Mouse (Mus musculus) hindbrain, embryonic 11.5 days (tissue): ENCODE results near the gene Rnf114. TPM values are rescaled to one million over a fixed set of nuclear protein-coding genes. Genes with fewer than 3 reads are reported as not detected.

Experiments
- ATAC-seq: fragments of 200-750 bp; cut with Nextera tagmentation; 2 replicates; pipeline ENCODE4 v1.8.0; 2017; ENCODE audit warnings: mild to moderate bottlenecking, moderate TSS enrichment, moderate library complexity; ENCODE audit not compliant: low FRiP score
- DNase-seq: peaks from one replicate; pipeline ENCODE4 v3.0.0-alpha.2; 2015; ENCODE audit warnings: low spot score
- H3K27ac ChIP-seq: fragments of 300-500 bp; sonication (generic); 2 replicates; pipeline ENCODE4 v1.5.1; 2014; ENCODE audit warnings: mild to moderate bottlenecking, low read depth, low read length
- H3K27me3 ChIP-seq: fragments of 300-500 bp; sonication (generic); 2 replicates; pipeline ENCODE4 v1.6.1; 2014; ENCODE audit warnings: mild to moderate bottlenecking, low read length, moderate library complexity, mixed read lengths; ENCODE audit not compliant: control insufficient read depth, insufficient read depth
- H3K36me3 ChIP-seq: fragments of 300-500 bp; sonication (generic); 2 replicates; pipeline ENCODE4 v1.6.1; 2014; ENCODE audit warnings: mild to moderate bottlenecking, low read length, moderate library complexity, mixed read lengths; ENCODE audit not compliant: control insufficient read depth, insufficient read depth
- H3K4me1 ChIP-seq: fragments of 300-500 bp; sonication (generic); replicated peaks from 2 replicates; pipeline ENCODE4 v1.6.1; 2014; ENCODE audit warnings: low read length, mixed read lengths; ENCODE audit not compliant: control insufficient read depth, insufficient read depth
- H3K4me2 ChIP-seq: fragments of 300-500 bp; sonication (generic); replicated peaks from 2 replicates; pipeline ENCODE4 v1.6.1; 2014; ENCODE audit warnings: mild to moderate bottlenecking, low read depth, low read length
- H3K4me3 ChIP-seq: fragments of 300-500 bp; sonication (generic); 2 replicates; pipeline ENCODE4 v1.5.1; 2014; ENCODE audit warnings: low read depth, low read length
- H3K9ac ChIP-seq: fragments of 300-500 bp; sonication (generic); 2 replicates; pipeline ENCODE4 v1.6.1; 2014; ENCODE audit warnings: low read depth, low read length
- H3K9me3 ChIP-seq: fragments of 300-500 bp; sonication (generic); 2 replicates; pipeline ENCODE4 v1.6.1; 2016; ENCODE audit warnings: low read length; ENCODE audit not compliant: control insufficient read depth
- WGBS: fragments of 180-500 bp; shearing (Covaris S2); extraction: QIAGEN DNeasy Blood & Tissue Kit; methylation state at CpG from one replicate; pipeline ENCODE4 v1.1.7; 2014; 5-methylcytosine and 5-hydroxymethylcytosine counted together
- polyA plus RNA-seq: library from polyadenylated mRNA; unstranded; fragments of >200 nt; fragmentation: Nextera tagmentation; extraction: Ambion mirVana; gene quantifications from 2 replicates; pipeline ENCODE4 v1.2.1, GENCODE M21; 2014

The Rnf114 gene
- polyA plus RNA-seq, 1 experiment from 2014 or later = 120 TPM

DNA sequence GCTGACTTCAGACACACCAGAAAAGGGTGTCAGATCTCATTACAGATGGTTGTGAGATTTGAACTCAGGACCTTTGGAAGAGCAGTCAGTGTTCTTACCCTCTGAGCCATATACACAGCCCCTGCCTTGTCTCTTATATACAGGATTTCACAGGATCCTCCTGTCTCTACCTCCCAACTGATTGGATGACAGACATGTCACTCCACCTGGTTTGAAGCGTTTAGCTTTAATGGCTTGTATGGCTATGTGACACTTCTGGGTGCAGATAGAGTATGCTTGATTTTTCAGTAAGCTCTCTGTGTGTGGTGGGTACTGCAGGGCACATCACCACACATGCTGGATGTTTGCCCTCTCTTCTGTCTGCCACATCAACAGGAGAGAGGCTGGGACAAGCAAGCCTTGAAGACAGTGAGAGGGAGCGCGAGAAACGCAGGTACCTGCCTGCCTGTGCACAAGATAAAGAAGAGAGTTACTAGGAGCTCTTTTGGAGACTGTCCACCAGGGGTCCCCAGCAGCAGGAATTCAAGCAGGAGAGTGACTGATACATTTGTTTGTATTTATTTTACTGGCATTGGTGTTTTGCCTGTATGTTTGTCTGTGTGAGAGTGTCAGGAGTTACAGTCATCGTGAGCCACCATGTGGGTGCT lies 27.3 kb downstream of the Rnf114 start:
- Histone ChIP-seq H3K9me3 (no peaks in the 10 kb centered on the region), H3K4me2 (no peak overlapping the region), H3K4me1 (no peaks in the 10 kb centered on the region), H3K9ac (no peak overlapping the region), H3K36me3 (peaks cover 12% of the 10 kb centered on the region), H3K27me3 (no peaks in the 10 kb centered on the region), H3K4me3 (no peak overlapping the region), H3K27ac (no peak overlapping the region)
- ATAC-seq (no peak), DNase-seq (no peak)
- 83% methylated on average over 5 of the region's 5 CpGs for WGBS

DNA sequence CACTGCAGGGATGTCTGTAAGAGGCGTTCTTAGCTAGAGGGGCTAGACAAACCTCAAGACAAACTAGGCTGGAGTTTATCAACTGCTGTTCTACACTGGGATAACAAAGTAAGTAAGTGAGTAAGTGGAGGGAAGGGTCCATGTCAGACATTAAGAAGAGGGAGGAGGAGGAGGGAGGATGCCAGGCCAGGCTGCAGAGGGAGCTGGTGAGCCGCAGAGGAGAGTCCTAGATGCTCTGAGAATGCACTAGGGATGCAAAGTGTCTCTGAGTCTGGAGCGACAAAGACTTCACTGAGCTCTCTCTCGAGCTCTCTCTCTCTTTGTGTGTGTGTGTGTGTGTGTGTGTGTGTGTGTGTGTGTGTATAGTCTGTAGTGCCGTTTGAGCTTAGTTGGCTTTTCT lies 35.8 kb downstream of the Rnf114 start:
- Histone ChIP-seq H3K27me3 (no peaks in the 10 kb centered on the region), H3K27ac (no peak overlapping the region), H3K9ac (no peak overlapping the region), H3K4me2 (no peak overlapping the region), H3K4me3 (no peak overlapping the region), H3K9me3 (no peaks in the 10 kb centered on the region), H3K36me3 (no peaks in the 10 kb centered on the region), H3K4me1 (0 out of 2 replicates have a peak, but pooled peaks cover 2% of the 10 kb centered on the region)
- WGBS = 16% methylated on average over 5 of the region's 5 CpGs
- no peak for ATAC-seq
- DNase-seq = peak; percentile 55

DNA sequence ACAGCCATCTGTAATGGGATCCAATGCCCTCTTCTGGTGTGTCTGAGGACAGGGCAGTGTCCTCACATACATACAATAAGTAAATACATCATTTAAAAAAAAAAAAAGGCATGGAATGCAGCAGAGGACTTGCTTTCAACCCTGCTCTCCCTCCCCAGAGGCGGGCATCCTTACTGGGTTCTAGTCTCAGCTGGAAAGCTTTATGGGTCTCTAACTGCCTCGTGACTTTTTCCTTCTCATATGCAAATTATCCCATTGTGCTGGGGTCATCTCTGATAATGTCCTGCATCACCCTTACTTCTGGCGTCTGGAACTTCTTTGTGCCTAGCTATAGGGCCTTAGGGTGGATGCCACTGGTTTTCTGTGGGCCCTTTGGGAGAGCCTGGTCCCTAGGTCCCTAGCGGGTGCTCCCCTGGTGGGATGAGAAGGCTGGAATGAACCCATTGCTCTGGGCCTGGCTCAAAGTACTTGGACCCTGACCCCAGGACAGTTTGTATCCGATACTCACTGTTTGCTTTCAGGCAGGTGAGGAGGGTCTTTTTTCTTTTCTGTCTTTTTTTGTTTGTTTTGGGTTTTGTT lies 37.6 kb downstream of the Rnf114 start:
- H3K4me1 ChIP-seq = 0 out of 2 replicates have a peak, but pooled peaks cover 2% of the 10 kb centered on the region
- no peak overlapping the region for H3K27ac ChIP-seq
- no peak overlapping the region for H3K9ac ChIP-seq
- H3K4me3 ChIP-seq = no peak overlapping the region
- H3K9me3 ChIP-seq = no peaks in the 10 kb centered on the region
- no peaks in the 10 kb centered on the region for H3K36me3 ChIP-seq
- 18% methylated on average over 5 of the region's 5 CpGs for WGBS
- no peak overlapping the region for H3K4me2 ChIP-seq
- ATAC-seq = peak; percentile 45; the same call in 1 of the 2 replicates
- H3K27me3 ChIP-seq = peaks cover under 1% of the 10 kb centered on the region; the same call in 1 of the 2 replicates
- peak; percentile 25 for DNase-seq

DNA sequence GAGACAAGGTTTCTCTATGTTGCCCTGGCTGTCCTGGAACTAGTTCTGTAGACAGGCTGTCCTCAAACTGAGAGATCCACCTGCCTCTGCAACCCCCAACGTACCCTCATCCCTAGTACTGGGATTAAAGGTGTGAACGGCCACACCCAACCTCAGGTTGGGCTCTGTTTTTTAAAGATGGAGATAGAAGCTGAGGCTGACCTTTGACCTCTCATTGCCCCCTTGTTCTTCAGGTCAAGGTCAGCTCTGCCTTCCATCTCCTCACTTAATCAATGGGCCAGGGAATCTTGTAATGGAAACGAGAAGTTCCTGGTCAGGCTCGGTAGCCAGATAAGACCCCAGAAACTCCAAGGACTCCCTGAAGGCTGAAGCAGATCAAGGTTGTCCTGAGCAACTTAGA lies 38.1 kb downstream of the Rnf114 start:
- Histone ChIP-seq H3K9ac (no peak overlapping the region), H3K4me2 (no peak overlapping the region), H3K27me3 (peaks cover 2% of the 10 kb centered on the region; the same call in 1 of the 2 replicates), H3K9me3 (no peaks in the 10 kb centered on the region), H3K4me1 (0 out of 2 replicates have a peak, but pooled peaks cover 2% of the 10 kb centered on the region), H3K27ac (no peak overlapping the region), H3K36me3 (no peaks in the 10 kb centered on the region), H3K4me3 (no peak overlapping the region)
- DNase-seq = no peak
- WGBS = 76% methylated on average over 4 of the region's 4 CpGs
- no peak for ATAC-seq

DNA sequence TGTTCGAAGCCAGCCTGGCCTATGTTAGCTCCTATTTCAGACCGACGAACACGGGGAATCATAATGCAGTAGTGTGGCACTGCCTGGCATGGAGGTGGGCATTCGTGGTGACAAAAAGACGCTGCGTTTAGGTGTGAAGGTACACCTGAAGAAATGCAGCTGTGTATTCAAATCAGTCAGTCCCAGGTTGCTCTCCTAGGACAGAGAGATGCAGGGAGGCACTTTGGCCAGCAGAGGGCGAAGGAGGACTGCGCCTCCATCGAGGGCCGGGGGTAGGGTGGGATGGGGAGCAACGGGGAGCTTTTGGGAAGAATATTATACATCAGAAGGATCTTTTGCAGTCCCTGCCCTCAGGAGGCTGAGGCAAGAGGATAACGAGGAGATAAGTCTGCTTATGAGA lies 39.7 kb downstream of the Rnf114 start:
- peak; percentile 82 for DNase-seq
- H3K4me1 ChIP-seq = 0 out of 2 replicates have a peak, but pooled peaks cover 2% of the 10 kb centered on the region
- H3K36me3 ChIP-seq = no peaks in the 10 kb centered on the region

DNA sequence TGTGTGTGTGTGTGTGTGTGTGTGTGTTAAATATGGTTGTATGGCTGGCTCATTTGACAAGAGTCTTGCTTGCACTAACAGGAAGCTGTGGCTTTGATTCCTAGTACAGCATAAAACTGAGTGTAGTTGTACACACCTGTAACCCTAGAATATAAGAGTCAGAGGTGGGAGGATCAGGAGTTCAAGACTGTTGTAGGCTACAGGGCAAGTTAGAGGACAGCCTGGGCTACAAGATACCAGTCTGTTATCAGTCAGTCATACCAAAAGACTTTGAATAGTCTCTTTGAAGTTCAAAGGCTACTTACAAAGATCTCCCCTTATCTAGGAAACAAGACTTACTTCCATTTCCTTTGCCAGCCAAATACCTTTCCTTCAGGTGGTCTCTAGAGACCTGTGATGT lies 41.4 kb downstream of the Rnf114 start:
- Histone ChIP-seq H3K9me3 (no peaks in the 10 kb centered on the region), H3K36me3 (no peaks in the 10 kb centered on the region), H3K4me1 (peaks cover 9% of the 10 kb centered on the region; the same call in 1 of the 2 replicates), H3K4me2 (no peak overlapping the region), H3K9ac (no peak overlapping the region), H3K27ac (no peak overlapping the region), H3K4me3 (no peak overlapping the region), H3K27me3 (peaks cover 27% of the 10 kb centered on the region)
- ATAC-seq (no peak), DNase-seq (no peak)

More for the DNA sequence above, 39.7 kb downstream of the Rnf114 start:
- Histone ChIP-seq H3K27me3 (peaks cover 13% of the 10 kb centered on the region), H3K9ac (no peak overlapping the region), H3K9me3 (no peaks in the 10 kb centered on the region), H3K27ac (no peak overlapping the region), H3K4me2 (no peak overlapping the region), H3K4me3 (no peak overlapping the region)
- 23% methylated on average over 13 of the region's 13 CpGs for WGBS
- ATAC-seq = no peak

DNA sequence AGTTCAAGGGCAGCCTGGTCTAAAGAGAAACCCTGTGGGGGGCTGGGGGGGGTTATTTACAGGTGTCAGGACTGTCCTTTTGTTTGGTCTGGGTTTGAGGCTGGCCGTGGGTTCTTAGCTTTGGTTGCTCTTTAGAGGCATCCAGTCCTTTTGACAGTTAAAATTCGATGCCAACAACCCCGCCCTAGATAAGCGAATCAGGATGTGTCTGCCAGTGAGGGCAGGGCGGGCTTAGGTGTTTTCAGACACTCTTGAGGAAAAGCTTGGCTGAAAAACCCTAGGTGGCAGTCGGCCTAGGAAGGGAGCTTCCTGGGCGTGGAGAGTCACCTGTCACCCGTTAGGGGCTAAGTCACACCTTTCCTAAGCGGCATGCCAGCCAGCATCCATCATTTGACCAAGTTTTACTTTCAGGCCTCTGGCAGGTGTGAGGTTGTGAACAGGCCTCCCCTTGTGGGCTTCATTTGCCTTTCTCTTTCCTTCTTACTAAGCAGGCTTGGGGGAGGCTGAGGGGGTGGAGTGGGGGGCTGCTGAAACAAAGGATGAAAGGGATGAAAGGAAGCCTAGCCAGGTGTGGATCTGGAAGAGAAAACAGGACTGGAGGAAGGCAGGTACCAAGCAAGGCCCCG lies 44.0 kb downstream of the Rnf114 start:
- H3K27me3 ChIP-seq = peaks cover 42% of the 10 kb centered on the region
- DNase-seq (no peak), ATAC-seq (no peak)
- H3K4me1 ChIP-seq = peaks cover 16% of the 10 kb centered on the region
- H3K4me3 ChIP-seq = no peak overlapping the region
- no peaks in the 10 kb centered on the region for H3K36me3 ChIP-seq
- WGBS = 44% methylated on average over 10 of the region's 10 CpGs
- H3K9me3 ChIP-seq = no peaks in the 10 kb centered on the region
- H3K4me2 ChIP-seq = no peak overlapping the region
- H3K9ac ChIP-seq = no peak overlapping the region
- H3K27ac ChIP-seq = no peak overlapping the region

DNA sequence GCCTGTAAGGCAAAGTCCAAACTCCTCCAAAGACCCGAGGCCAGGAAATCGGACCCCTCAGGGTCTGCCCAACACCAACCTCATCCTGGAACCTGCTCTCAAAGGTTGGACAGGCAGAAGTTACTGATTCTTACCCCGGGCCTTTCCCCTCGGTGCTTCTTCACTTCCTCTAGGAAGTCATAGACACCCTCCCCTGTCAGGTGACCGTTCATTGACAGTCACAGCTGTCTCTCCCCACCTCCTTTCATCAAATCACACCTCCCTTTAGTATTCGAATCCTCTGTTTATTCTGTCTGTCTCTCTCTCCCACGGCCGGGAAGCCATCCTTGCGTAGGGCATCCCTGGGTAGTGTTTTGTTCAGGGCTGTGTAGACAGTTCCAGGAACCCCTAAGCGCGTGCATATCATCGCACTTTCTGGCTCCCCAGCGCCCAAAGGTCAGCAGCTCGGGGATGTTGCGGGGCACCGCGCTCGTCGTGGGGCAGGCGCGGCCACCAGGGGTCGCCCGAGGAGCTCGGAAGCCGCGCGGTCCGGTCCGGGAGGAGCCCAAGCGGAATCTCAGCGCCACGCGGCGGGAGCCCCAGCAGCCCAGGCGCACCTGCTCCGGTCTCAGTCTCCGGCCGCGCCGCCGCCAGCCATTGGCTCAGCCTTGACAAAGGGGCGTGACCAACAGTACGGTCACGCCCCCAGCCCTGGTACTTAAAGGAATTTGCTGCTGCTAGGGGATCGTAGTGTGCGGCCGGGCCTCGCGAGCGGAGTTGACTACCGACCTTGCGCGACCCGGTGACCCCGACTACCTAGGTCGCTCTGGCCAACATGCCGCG lies 45.2 kb downstream of the Rnf114 start, which contains the start of gene Snai1:
Gene Snai1, plus strand, starts transcription at position 720 of the 822 bp plus-strand sequence.
- Histone ChIP-seq H3K9me3 (no peaks in the 10 kb centered on the region), H3K4me2 (peak within 1 kb of the TSS; percentile 72), H3K4me3 (peak within 1 kb of the TSS; percentile 43), H3K4me1 (peaks cover 16% of the 10 kb centered on the region), H3K36me3 (no peaks in the 10 kb centered on the region), H3K27me3 (peaks cover 42% of the 10 kb centered on the region), H3K27ac (no peak within 1 kb of the TSS; the same call in 1 of the 2 replicates), H3K9ac (peak within 1 kb of the TSS; percentile 40; the same call in 1 of the 2 replicates)
- DNase-seq (peak; percentile 96), ATAC-seq (peak; percentile 95)
- 2% methylated on average over 57 of the region's 58 CpGs for WGBS
